Mouse (Mus musculus): ENCODE results near the gene Vmn2r63.

DNA sequence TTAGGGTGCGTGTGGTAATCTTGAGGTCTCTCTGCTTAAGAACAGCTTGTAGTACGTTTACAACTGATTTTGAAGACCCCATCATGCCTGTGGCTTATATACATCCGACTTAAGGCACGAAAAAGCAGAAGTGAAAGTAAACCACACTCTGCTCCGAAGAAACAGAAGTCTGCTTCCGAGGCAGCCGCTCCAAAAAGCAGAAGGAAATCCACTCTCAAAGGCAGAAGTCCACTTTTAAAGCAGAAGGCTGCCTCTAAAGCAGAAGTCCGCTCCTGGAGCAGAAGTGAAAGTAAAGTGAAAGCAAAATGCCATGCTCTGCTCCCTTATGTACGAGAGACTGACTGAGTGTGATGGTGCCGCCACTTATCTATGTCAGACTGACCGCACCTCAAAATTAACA lies 46.5 kb upstream of the Vmn2r63 start:
- TF ChIP-seq CTCF (IDR thresholded peaks at IDR 0.05; ENCODE audit: control insufficient read depth, insufficient read depth, insufficient read length) (no peak), CEBPB (IDR thresholded peaks at IDR 0.05; ENCODE audit: low read depth) (no peak), FOSL1 (IDR thresholded peaks at IDR 0.05; ENCODE audit: insufficient read depth, low read length, poor library complexity, severe bottlenecking) (no peak), MAX (IDR thresholded peaks at IDR 0.05) (no peak)
